Mouse (Mus musculus) embryonic fibroblast, embryonic 13.5 days (primary cell): ENCODE results near the gene Ssh1.

ENCODE experiments used
- CTCF ChIP-seq: IDR thresholded peaks from 2 replicates; pipeline ENCODE4 v1.5.1; 2011; ENCODE audit warnings: mild to moderate bottlenecking, control low read depth, low read length, moderate library complexity, borderline replicate concordance; ENCODE audit not compliant: insufficient read depth
- POLR2A ChIP-seq: IDR thresholded peaks from 2 replicates; pipeline ENCODE4 v1.6.1; 2011; ENCODE audit warnings: low read depth, mild to moderate bottlenecking, control low read depth, low read length, moderate library complexity

DNA sequence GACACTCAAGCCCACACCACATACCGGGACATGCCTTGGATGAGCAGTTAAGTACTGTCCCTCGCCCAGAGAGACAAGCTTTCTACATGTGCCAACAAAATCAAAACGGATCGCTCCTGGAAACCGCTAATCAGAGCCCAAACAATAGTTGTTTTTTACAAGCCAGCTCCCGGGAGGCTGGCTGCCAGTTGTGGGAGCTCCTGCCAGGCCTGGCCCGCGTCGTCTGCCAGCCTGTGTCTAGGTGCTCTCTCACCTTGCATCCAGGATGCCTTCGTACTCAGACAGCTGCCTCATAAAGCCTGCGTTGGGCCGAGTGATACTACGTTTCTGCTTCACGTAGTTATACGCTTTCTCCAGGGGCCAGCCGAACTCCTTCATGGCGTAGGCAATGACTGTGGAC lies 43.6 kb downstream of the Ssh1 start:
- TF ChIP-seq POLR2A (no peak), CTCF (no peak)
